In the genomic region with DNA sequence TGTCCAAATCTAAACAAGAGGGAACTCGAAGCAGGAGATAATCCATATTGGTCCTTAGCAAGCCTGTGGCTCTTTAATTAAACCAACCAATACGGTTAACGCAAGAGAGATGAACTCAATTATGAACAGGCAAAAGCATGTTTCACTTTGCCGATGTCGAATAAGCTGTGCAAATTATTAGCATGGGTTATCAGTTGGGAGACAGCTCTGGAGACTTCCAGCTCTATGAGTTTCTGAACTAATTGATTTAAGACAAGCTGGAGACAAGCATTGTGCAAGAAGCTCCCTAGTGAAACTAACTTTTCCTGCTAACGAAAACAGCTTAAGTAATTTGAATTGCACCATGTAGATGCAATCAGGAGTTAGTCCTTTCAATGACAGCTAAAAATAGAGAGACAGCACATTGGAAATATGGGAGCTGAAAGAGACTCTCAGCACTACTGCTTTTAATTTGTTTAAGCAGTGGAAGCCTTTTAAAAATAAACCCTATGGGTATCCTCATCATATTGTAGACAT, we compare ENCODE assay signal across 12 mouse cellular contexts.
A peak's percentile ranks its signal among the peaks of the same experiment; 100 is the strongest.
DNase-seq lines count a peak whose midpoint lies in the region; ATAC-seq and TF ChIP-seq lines count a peak whose summit lies in the region.
"Had no signal": no experiment of that assay in that cellular context is flagged by ENCODE, and none has a peak within 500 bp of the region (broad histone marks: within the 10 kb centered on the region; RNA-seq: fewer than 3 reads in every experiment).

No protein-coding gene starts in this region.

- 0 out of 2 replicates have a peak, but pooled peaks cover 4% of the 10 kb centered on the region for H3K27me3 ChIP-seq in liver, embryonic 12.5 days (replicated peaks)
- no peaks in the 10 kb centered on the region for H3K27me3 ChIP-seq in liver, postnatal 0 days (ENCODE audit: insufficient read depth, low read length)
- H3K27me3 ChIP-seq: forebrain, embryonic 15.5 days had no signal

- ATAC-seq in frontal cortex, adult (ENCODE audit: low TSS enrichment): peak; percentile 47; the same call in 1 of the 2 replicates
- ATAC-seq in liver, embryonic 12.5 days: no peak
- no peak for ATAC-seq in liver, postnatal 0 days
- ATAC-seq: forebrain, embryonic 15.5 days had no signal

- no peak overlapping the region for H3K4me3 ChIP-seq in liver, embryonic 12.5 days
- no peak overlapping the region for H3K4me3 ChIP-seq in liver, postnatal 0 days (ENCODE audit: low read depth, low read length)
- H3K4me3 ChIP-seq: forebrain, embryonic 15.5 days had no signal

- TF ChIP-seq CTCF in liver, postnatal 0 days (IDR thresholded peaks at IDR 0.05; ENCODE audit: low read depth): no peak

- no peak overlapping the region for H3K4me2 ChIP-seq in liver, embryonic 12.5 days
- H3K4me2 ChIP-seq in liver, postnatal 0 days (ENCODE audit: low read depth, low read length): no peak overlapping the region
- H3K4me2 ChIP-seq: forebrain, embryonic 15.5 days had no signal

- TF ChIP-seq EP300 in liver, postnatal 0 days (IDR thresholded peaks at IDR 0.05; ENCODE audit: low read depth): no peak

- no peaks in the 10 kb centered on the region for H3K36me3 ChIP-seq in liver, embryonic 12.5 days
- H3K36me3 ChIP-seq in liver, postnatal 0 days (replicated peaks; ENCODE audit: insufficient read depth, low read length): no peaks in the 10 kb centered on the region
- H3K36me3 ChIP-seq: forebrain, embryonic 15.5 days had no signal

- peak overlapping the region; percentile 91 for H3K27ac ChIP-seq in liver, embryonic 12.5 days
- 0 out of 2 replicates have a peak overlapping the region, but pooled peaks have one; percentile 17 for H3K27ac ChIP-seq in liver, postnatal 0 days (ENCODE audit: low read depth)
- H3K27ac ChIP-seq: forebrain, embryonic 15.5 days had no signal

- no peak for DNase-seq in frontal cortex, postnatal 25 days (ENCODE audit: low spot score in 2 of 2)
- no peak for DNase-seq in liver
- DNase-seq in fat pad, adult 2 months (ENCODE audit: extremely low read depth, low read depth, low spot score): peak; percentile 42
- no peak for DNase-seq in liver, postnatal 0 days
- DNase-seq in gastrocnemius, adult 18-20 months (ENCODE audit: low spot score): no peak
- DNase-seq in frontal cortex, adult 2 months (ENCODE audit: extremely low spot score in 1 of 2, low spot score in 1 of 2): no peak
- DNase-seq: B cell, adult 2 months; cerebellum, postnatal 36 days; lung, postnatal 14 days had no signal

- H3K9me3 ChIP-seq in liver, embryonic 12.5 days (replicated peaks): peaks cover 9% of the 10 kb centered on the region; the same call in 1 of the 2 replicates
- H3K9me3 ChIP-seq in liver, postnatal 0 days (ENCODE audit: low read length): no peaks in the 10 kb centered on the region
- H3K9me3 ChIP-seq: forebrain, embryonic 15.5 days had no signal

- WGBS in liver, embryonic 12.5 days (ENCODE audit: insufficient replicate concordance): 69% methylated on average over 6 of the region's 6 CpGs
- WGBS in liver, postnatal 0 days (ENCODE audit: insufficient replicate concordance): 65% methylated on average over 6 of the region's 6 CpGs

- 0 out of 2 replicates have a peak overlapping the region, but pooled peaks have one; percentile 24 for H3K9ac ChIP-seq in liver, embryonic 12.5 days
- no peak overlapping the region for H3K9ac ChIP-seq in liver, postnatal 0 days (replicated peaks)
- H3K9ac ChIP-seq: forebrain, embryonic 15.5 days had no signal

- peaks cover 75% of the 10 kb centered on the region for H3K4me1 ChIP-seq in liver, embryonic 12.5 days
- H3K4me1 ChIP-seq in liver, postnatal 0 days (ENCODE audit: insufficient read depth): peaks cover 36% of the 10 kb centered on the region
- H3K4me1 ChIP-seq: forebrain, embryonic 15.5 days had no signal
